Mouse (Mus musculus): ENCODE measurements around the gene Lgals9. TPM values are rescaled to one million over a fixed set of nuclear protein-coding genes. Genes with fewer than 3 reads are reported as not detected.
"Not testable (repeated sequence)": the region's sequence is repeated elsewhere in the genome, so short reads cannot be mapped to it uniquely, and the experiment has no call there.

Lgals9 gene
- polyA plus RNA-seq, 1 experiment from 2014 or later = 586 TPM

GRCm38 (mm10) chr11:79008891-79009290 lies 24.1 kb upstream of the Lgals9 start:
- no peak for TF ChIP-seq CTCF (IDR thresholded peaks at IDR 0.05; ENCODE audit: low read depth)

GRCm38 (mm10) chr11:79008007-79008775 lies 23.4 kb upstream of the Lgals9 start:
- peak; percentile 14; the same call in 1 of the 2 replicates for TF ChIP-seq CTCF (IDR thresholded peaks at IDR 0.05; ENCODE audit: low read depth)
- Histone ChIP-seq H3K27me3 (replicated peaks; ENCODE audit: control insufficient read depth, insufficient read depth, low read length) (no peaks in the 10 kb centered on the region), H3K36me3 (ENCODE audit: control insufficient read depth, insufficient read depth) (no peaks in the 10 kb centered on the region), H3K4me2 (replicated peaks; ENCODE audit: low read depth) (no peak overlapping the region), H3K9ac (ENCODE audit: low read depth, low read length) (no peak overlapping the region), H3K27ac (ENCODE audit: low read depth, low read length) (no peak overlapping the region; the same call in 1 of the 2 replicates), H3K4me1 (replicated peaks; ENCODE audit: control insufficient read depth, insufficient read depth, low read length) (peaks cover 8% of the 10 kb centered on the region; the same call in 1 of the 2 replicates), H3K9me3 (ENCODE audit: control insufficient read depth) (no peaks in the 10 kb centered on the region), H3K4me3 (ENCODE audit: low read depth, low read length) (no peak overlapping the region)
- ATAC-seq = peak; percentile 46
- WGBS = 49% methylated on average over 6 of the region's 6 CpGs

More at GRCm38 (mm10) chr11:79008891-79009290, 24.1 kb upstream of the Lgals9 start:
- H3K4me1 ChIP-seq (replicated peaks; ENCODE audit: control insufficient read depth, insufficient read depth, low read length) = 0 out of 2 replicates have a peak, but pooled peaks cover 3% of the 10 kb centered on the region
- H3K4me2 ChIP-seq (replicated peaks; ENCODE audit: low read depth) = no peak overlapping the region
- no peak overlapping the region for H3K9ac ChIP-seq (ENCODE audit: low read depth, low read length)
- ATAC-seq = no peak
- H3K27ac ChIP-seq (ENCODE audit: low read depth, low read length) = no peak overlapping the region; the same call in 1 of the 2 replicates
- no peaks in the 10 kb centered on the region for H3K9me3 ChIP-seq (ENCODE audit: control insufficient read depth)
- 76% methylated on average over 7 of the region's 7 CpGs for WGBS
- no peaks in the 10 kb centered on the region for H3K27me3 ChIP-seq (replicated peaks; ENCODE audit: control insufficient read depth, insufficient read depth, low read length)
- H3K4me3 ChIP-seq (ENCODE audit: low read depth, low read length) = no peak overlapping the region
- H3K36me3 ChIP-seq (ENCODE audit: control insufficient read depth, insufficient read depth) = 0 out of 2 replicates have a peak, but pooled peaks cover under 1% of the 10 kb centered on the region

DNA sequence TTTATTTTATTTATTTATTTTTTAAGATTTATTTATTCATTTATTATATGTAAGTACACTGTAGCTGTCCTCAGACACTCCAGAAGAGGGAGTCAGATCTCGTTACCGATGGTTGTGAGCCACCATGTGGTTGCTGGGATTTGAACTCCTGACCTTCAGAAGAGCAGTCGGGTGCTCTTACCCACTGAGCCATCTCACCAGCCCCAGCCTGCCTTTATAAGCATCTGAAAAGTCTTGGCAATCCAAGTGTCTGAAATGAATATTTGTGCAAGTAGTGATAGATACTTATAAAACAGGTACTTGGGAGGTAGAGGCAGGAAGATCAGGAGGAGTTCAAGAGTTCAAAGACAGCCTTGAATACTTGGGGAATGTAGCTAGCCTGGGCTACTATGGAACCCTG lies 22.6 kb upstream of the Lgals9 start:
- H3K4me3 ChIP-seq (ENCODE audit: low read depth, low read length); H3K27me3 ChIP-seq (replicated peaks; ENCODE audit: control insufficient read depth, insufficient read depth, low read length); H3K27ac ChIP-seq (ENCODE audit: low read depth, low read length); H3K9ac ChIP-seq (ENCODE audit: low read depth, low read length); H3K9me3 ChIP-seq (ENCODE audit: control insufficient read depth); H3K4me1 ChIP-seq (replicated peaks; ENCODE audit: control insufficient read depth, insufficient read depth, low read length); ATAC-seq; H3K36me3 ChIP-seq (ENCODE audit: control insufficient read depth, insufficient read depth); H3K4me2 ChIP-seq (replicated peaks; ENCODE audit: low read depth): not testable (repeated sequence)
- WGBS = 77% methylated on average over 3 of the region's 3 CpGs

- no peak overlapping the region for H3K4me2 ChIP-seq (replicated peaks; ENCODE audit: low read depth)
- no peaks in the 10 kb centered on the region for H3K27me3 ChIP-seq (replicated peaks; ENCODE audit: control insufficient read depth, insufficient read depth, low read length)
- ATAC-seq = peak; percentile 40
- no peaks in the 10 kb centered on the region for H3K36me3 ChIP-seq (ENCODE audit: control insufficient read depth, insufficient read depth)
- peaks cover 8% of the 10 kb centered on the region; the same call in 1 of the 2 replicates for H3K4me1 ChIP-seq (replicated peaks; ENCODE audit: control insufficient read depth, insufficient read depth, low read length)
- no peak overlapping the region for H3K9ac ChIP-seq (ENCODE audit: low read depth, low read length)
- no peak for TF ChIP-seq CTCF (IDR thresholded peaks at IDR 0.05; ENCODE audit: low read depth)
- no peak overlapping the region for H3K27ac ChIP-seq (ENCODE audit: low read depth, low read length)
- no peaks in the 10 kb centered on the region for H3K9me3 ChIP-seq (ENCODE audit: control insufficient read depth)
- H3K4me3 ChIP-seq (ENCODE audit: low read depth, low read length) = no peak overlapping the region
- WGBS = 19% methylated on average over 5 of the region's 5 CpGs
Observed at GRCm38 (mm10) chr11:79006417-79006816, 21.7 kb upstream of the Lgals9 start.

DNA sequence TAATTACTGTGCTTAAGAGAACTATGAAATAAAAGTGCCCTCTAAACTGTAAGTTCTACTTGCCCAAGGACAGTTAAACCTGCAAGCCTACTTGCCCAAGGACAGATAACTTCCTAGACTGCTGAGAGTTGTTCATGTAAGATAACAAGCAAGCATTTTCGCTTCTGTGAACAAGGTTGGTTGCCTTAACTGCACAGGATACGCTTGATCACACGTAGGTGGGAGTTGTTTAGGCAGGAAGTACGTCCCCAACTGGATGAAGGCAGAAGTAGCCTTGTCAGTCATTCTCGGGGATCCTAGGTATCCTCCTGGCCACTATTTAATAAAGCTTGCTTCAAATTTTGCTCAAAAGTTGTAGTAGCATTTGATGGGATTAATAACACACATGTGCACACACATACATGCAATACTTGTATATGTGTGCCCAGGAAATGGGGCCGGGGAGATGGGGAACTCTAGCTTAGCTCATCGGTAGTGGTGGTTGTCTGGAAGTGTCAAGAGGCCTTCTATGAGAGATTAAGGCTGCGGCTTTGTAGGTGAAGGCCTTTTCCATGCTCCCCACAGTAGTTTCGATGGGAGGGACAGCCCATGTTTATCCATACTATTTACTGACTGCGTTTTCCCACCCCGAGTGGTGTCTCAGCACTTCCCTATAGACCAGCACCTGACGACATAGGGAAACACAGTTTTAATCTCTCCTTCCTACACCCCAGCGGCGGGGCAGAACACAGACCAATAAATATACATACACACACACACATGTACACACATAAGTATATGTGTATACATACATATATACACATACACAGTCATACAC lies 21.0 kb upstream of the Lgals9 start:
- no peak for ATAC-seq
- H3K4me1 ChIP-seq (replicated peaks; ENCODE audit: control insufficient read depth, insufficient read depth, low read length) = peaks cover 8% of the 10 kb centered on the region; the same call in 1 of the 2 replicates
- no peaks in the 10 kb centered on the region for H3K9me3 ChIP-seq (ENCODE audit: control insufficient read depth)
- no peak overlapping the region for H3K4me2 ChIP-seq (replicated peaks; ENCODE audit: low read depth)
- H3K27me3 ChIP-seq (replicated peaks; ENCODE audit: control insufficient read depth, insufficient read depth, low read length) = no peaks in the 10 kb centered on the region
- no peak overlapping the region for H3K9ac ChIP-seq (ENCODE audit: low read depth, low read length)
- H3K36me3 ChIP-seq (ENCODE audit: control insufficient read depth, insufficient read depth) = no peaks in the 10 kb centered on the region
- TF ChIP-seq CTCF (IDR thresholded peaks at IDR 0.05; ENCODE audit: low read depth) = no peak
- H3K4me3 ChIP-seq (ENCODE audit: low read depth, low read length) = no peak overlapping the region
- 58% methylated on average over 14 of the region's 14 CpGs for WGBS
- H3K27ac ChIP-seq (ENCODE audit: low read depth, low read length) = peak overlapping the region; percentile 46; the same call in 1 of the 2 replicates

All from intestine, postnatal 0 days (tissue).